Mouse (Mus musculus) intestine, embryonic 16.5 days (tissue): ENCODE measurements at regions not wholly inside any gene's neighbourhood (a gene's known extent, or its start where the extent isn't known, plus 50 kb on each side); places are given as distances from the start of the nearest gene placed in this dataset.

Experiments
- ATAC-seq: fragments of 200-750 bp; cut with Nextera tagmentation; 2 replicates; pipeline ENCODE4 v1.8.0; 2017; ENCODE audit warnings: moderate TSS enrichment, moderate library complexity
- H3K27ac ChIP-seq: fragments of 300-500 bp; sonication (generic); 2 replicates; pipeline ENCODE4 v1.5.1; 2014; ENCODE audit warnings: mild to moderate bottlenecking, low read length
- H3K27me3 ChIP-seq: fragments of 300-500 bp; sonication (generic); replicated peaks from 2 replicates; pipeline ENCODE4 v1.6.1; 2014; ENCODE audit warnings: low read length, control low read depth, mixed read lengths; ENCODE audit not compliant: control insufficient read depth, insufficient read depth
- H3K36me3 ChIP-seq: fragments of 300-500 bp; sonication (generic); 2 replicates; pipeline ENCODE4 v1.6.1; 2014; ENCODE audit warnings: low read length, control low read depth; ENCODE audit not compliant: control insufficient read depth, insufficient read depth
- H3K4me1 ChIP-seq: fragments of 300-500 bp; sonication (generic); 2 replicates; pipeline ENCODE4 v1.6.1; 2014; ENCODE audit warnings: low read length, control low read depth, mixed read lengths; ENCODE audit not compliant: control insufficient read depth, insufficient read depth
- H3K4me2 ChIP-seq: fragments of 300-500 bp; sonication (generic); 2 replicates; pipeline ENCODE4 v1.6.1; 2014; ENCODE audit warnings: low read depth, low read length, control low read depth
- H3K4me3 ChIP-seq: fragments of 300-500 bp; sonication (generic); 2 replicates; pipeline ENCODE4 v1.5.1; 2014; ENCODE audit warnings: mild to moderate bottlenecking, low read length
- H3K9ac ChIP-seq: fragments of 300-500 bp; sonication (generic); 2 replicates; pipeline ENCODE4 v1.6.1; 2014; ENCODE audit warnings: low read depth, low read length
- H3K9me3 ChIP-seq: fragments of 300-500 bp; sonication (generic); 2 replicates; pipeline ENCODE4 v1.6.1; 2016; ENCODE audit warnings: low read length, control low read depth; ENCODE audit not compliant: control insufficient read depth
- WGBS: fragments of 180-500 bp; shearing (Covaris S2); extraction: QIAGEN DNeasy Blood & Tissue Kit; methylation state at CpG from one replicate; pipeline ENCODE4 v1.1.7; 2014; 5-methylcytosine and 5-hydroxymethylcytosine counted together

DNA sequence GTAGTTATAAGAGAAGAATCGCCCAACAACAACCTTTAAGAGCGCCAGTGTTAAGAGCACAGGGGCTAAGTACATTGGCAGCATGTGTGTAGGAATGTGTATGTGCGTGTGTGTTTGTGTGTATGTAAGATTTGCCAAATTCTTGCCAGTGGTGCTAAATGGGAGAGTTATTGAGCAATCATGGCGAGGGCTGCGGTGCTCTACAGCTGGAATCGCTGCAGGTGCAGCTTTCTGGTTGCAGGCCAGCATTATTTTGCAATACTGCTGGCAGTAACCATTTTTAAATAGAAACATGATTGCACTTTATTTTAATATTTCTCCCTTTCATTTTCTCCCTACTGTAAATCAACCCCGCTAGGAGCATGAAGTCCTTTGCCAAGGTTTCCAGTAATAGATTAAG lies 313.2 kb downstream of the Rnf144b start:
- 82% methylated on average over 7 of the region's 7 CpGs for WGBS
- Histone ChIP-seq H3K27me3 (no peaks in the 10 kb centered on the region), H3K9ac (no peak overlapping the region), H3K9me3 (no peaks in the 10 kb centered on the region), H3K4me3 (no peak overlapping the region), H3K4me2 (no peak overlapping the region), H3K36me3 (no peaks in the 10 kb centered on the region), H3K4me1 (no peaks in the 10 kb centered on the region), H3K27ac (no peak overlapping the region)
- ATAC-seq: no peak

- H3K27me3 ChIP-seq: no peaks in the 10 kb centered on the region
- no peaks in the 10 kb centered on the region for H3K9me3 ChIP-seq
- H3K4me1 ChIP-seq: no peaks in the 10 kb centered on the region
- H3K36me3 ChIP-seq: no peaks in the 10 kb centered on the region
- H3K4me3 ChIP-seq: no peak overlapping the region
- WGBS: 83% methylated on average over 3 of the region's 3 CpGs
- H3K9ac ChIP-seq: no peak overlapping the region
- no peak for ATAC-seq
- H3K27ac ChIP-seq: no peak overlapping the region
- H3K4me2 ChIP-seq: no peak overlapping the region
Measured at GRCm38 (mm10) chr13:47444876-47445275, 322.4 kb downstream of the Rnf144b start.

GRCm38 (mm10) chr13:47452186-47452760 lies 329.8 kb downstream of the Rnf144b start:
- no peaks in the 10 kb centered on the region for H3K36me3 ChIP-seq
- no peak overlapping the region for H3K4me3 ChIP-seq
- H3K27me3 ChIP-seq: no peaks in the 10 kb centered on the region
- 61% methylated on average over 17 of the region's 17 CpGs for WGBS
- H3K27ac ChIP-seq: no peak overlapping the region
- no peaks in the 10 kb centered on the region for H3K4me1 ChIP-seq
- H3K9ac ChIP-seq: no peak overlapping the region
- H3K9me3 ChIP-seq: no peaks in the 10 kb centered on the region
- no peak for ATAC-seq
- no peak overlapping the region; the same call in 1 of the 2 replicates for H3K4me2 ChIP-seq

- H3K36me3 ChIP-seq: no peaks in the 10 kb centered on the region
- no peak overlapping the region for H3K4me3 ChIP-seq
- no peak overlapping the region for H3K27ac ChIP-seq
- H3K4me1 ChIP-seq: no peaks in the 10 kb centered on the region
- 89% methylated on average over 8 of the region's 8 CpGs for WGBS
- no peak overlapping the region for H3K9ac ChIP-seq
- no peaks in the 10 kb centered on the region for H3K27me3 ChIP-seq
- no peak overlapping the region for H3K4me2 ChIP-seq
- ATAC-seq: no peak
- no peaks in the 10 kb centered on the region for H3K9me3 ChIP-seq
Measured at GRCm38 (mm10) chr13:47462148-47462547, 339.7 kb downstream of the Rnf144b start.

DNA sequence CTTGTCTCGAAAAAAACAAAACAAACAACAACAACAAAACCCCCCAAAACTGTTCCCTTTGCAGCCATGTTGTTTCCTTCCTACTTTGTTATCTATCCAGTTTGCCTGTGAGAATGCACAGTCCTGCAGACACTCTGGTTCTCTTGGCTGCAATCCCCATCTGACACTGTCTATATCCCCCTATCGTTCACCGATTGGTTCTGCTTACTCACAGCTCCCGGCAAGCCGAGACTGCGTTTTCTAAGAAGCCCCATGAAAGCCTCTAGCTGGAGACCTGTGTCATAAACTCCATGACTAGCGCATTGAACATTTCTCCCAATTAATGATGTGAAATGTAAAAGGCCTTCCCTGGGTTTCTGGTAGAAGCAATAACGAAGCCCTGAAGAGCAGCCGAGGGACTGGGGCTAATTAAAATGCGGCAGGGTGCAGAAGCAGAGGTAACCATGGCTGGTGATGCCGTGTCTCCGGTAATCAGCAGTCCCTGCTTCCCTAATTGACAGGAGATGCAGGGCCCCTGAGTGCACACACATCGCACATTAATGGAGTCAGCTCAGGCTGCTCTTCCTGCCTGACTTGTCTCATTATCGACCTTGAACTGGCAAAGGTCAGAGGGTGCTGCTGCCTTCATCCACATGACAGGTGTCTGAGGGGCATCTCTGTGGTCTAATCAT lies 349.2 kb downstream of the Rnf144b start:
- no peaks in the 10 kb centered on the region for H3K27me3 ChIP-seq
- H3K9ac ChIP-seq: no peak overlapping the region
- H3K27ac ChIP-seq: no peak overlapping the region
- no peaks in the 10 kb centered on the region for H3K9me3 ChIP-seq
- no peak for ATAC-seq
- WGBS: 61% methylated on average over 14 of the region's 14 CpGs
- no peaks in the 10 kb centered on the region for H3K36me3 ChIP-seq
- no peak overlapping the region for H3K4me2 ChIP-seq
- no peak overlapping the region for H3K4me3 ChIP-seq
- H3K4me1 ChIP-seq: no peaks in the 10 kb centered on the region

DNA sequence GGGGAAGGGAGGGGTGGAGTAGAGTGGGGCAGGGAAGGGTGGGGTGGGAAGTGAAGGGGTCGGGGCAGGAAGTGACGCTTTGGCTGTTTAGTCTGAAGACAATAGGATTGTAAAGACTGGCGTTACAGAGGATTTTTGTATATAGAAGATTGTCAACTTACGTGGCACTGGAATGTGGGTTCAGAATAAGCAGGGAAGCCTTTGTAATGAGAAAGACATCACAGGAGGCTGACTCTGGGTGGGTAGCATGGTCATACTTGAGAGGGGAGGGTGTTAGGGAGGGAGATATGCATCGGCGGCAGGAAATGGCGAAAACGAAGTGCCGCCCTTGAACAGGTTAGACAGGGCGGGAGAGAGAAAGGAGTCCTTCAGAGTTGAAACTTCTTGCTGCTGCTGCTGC lies 357.7 kb downstream of the Rnf144b start:
- no peaks in the 10 kb centered on the region for H3K27me3 ChIP-seq
- H3K4me2 ChIP-seq: no peak overlapping the region
- H3K4me3 ChIP-seq: no peak overlapping the region
- no peaks in the 10 kb centered on the region for H3K36me3 ChIP-seq
- H3K27ac ChIP-seq: no peak overlapping the region
- H3K9ac ChIP-seq: no peak overlapping the region
- no peak for ATAC-seq
- WGBS: 61% methylated on average over 10 of the region's 10 CpGs
- no peaks in the 10 kb centered on the region for H3K9me3 ChIP-seq
- no peaks in the 10 kb centered on the region for H3K4me1 ChIP-seq

- ATAC-seq: no peak
- WGBS: 84% methylated on average over 2 of the region's 2 CpGs
- no peaks in the 10 kb centered on the region for H3K27me3 ChIP-seq
- H3K9ac ChIP-seq: no peak overlapping the region
- no peaks in the 10 kb centered on the region for H3K4me1 ChIP-seq
- H3K4me2 ChIP-seq: no peak overlapping the region
- no peak overlapping the region for H3K4me3 ChIP-seq
- H3K27ac ChIP-seq: no peak overlapping the region
- no peaks in the 10 kb centered on the region for H3K36me3 ChIP-seq
- H3K9me3 ChIP-seq: no peaks in the 10 kb centered on the region
Measured at GRCm38 (mm10) chr13:47484819-47485218, 362.4 kb downstream of the Rnf144b start.

GRCm38 (mm10) chr13:47486111-47486510 lies 363.7 kb downstream of the Rnf144b start:
- H3K36me3 ChIP-seq: no peaks in the 10 kb centered on the region
- no peak overlapping the region for H3K4me3 ChIP-seq
- no peak overlapping the region for H3K9ac ChIP-seq
- H3K27ac ChIP-seq: no peak overlapping the region
- H3K9me3 ChIP-seq: no peaks in the 10 kb centered on the region
- no peak overlapping the region for H3K4me2 ChIP-seq
- ATAC-seq: no peak
- no peaks in the 10 kb centered on the region for H3K27me3 ChIP-seq
- H3K4me1 ChIP-seq: no peaks in the 10 kb centered on the region

DNA sequence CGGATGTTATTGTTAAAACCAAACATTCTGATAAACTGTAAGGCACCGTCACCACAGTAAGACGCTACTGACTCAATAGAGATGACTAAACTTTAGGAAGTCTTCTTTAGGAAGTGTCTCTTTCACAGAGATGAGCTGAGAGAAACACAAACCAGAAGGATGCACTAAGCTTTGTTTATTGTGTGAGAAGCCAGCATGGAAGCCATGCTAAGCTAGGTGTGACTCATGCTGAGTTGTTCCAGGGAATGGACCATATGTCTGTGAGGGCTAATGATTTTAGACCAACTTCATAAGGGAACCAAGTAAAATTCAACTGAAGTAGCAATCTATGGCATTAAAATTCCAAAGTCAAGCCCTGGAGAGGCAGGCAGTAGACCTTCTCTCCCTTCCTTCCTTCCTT lies 364.2 kb downstream of the Rnf144b start:
- H3K4me1 ChIP-seq: no peaks in the 10 kb centered on the region
- no peak overlapping the region for H3K4me2 ChIP-seq
- H3K27me3 ChIP-seq: no peaks in the 10 kb centered on the region
- WGBS: 73% methylated on average over 3 of the region's 3 CpGs
- H3K4me3 ChIP-seq: no peak overlapping the region
- no peaks in the 10 kb centered on the region for H3K36me3 ChIP-seq
- H3K9me3 ChIP-seq: no peaks in the 10 kb centered on the region
- H3K27ac ChIP-seq: no peak overlapping the region
- no peak overlapping the region for H3K9ac ChIP-seq
- ATAC-seq: no peak
